In genomic region chr13:68867940-68868655, GRCm38 (mm10) we compare ENCODE assay signal across 27 mouse cellular contexts.
DNase-seq lines count a peak whose midpoint lies in the region; ATAC-seq and TF ChIP-seq lines count a peak whose summit lies in the region.
"Had no signal": no experiment of that assay in that cellular context is flagged by ENCODE, and none has a peak within 500 bp of the region (broad histone marks: within the 10 kb centered on the region; RNA-seq: fewer than 3 reads in every experiment).

No protein-coding gene starts in this region.

- peaks cover 3% of the 10 kb centered on the region for H3K4me1 ChIP-seq in cortical plate, adult 2 months (ENCODE audit: control insufficient read depth, insufficient read depth, low read length)
- H3K4me1 ChIP-seq: embryonic facial prominence, embryonic 15.5 days; hindbrain, embryonic 13.5 days; kidney, embryonic 15.5 days; limb, embryonic 15.5 days; megakaryocyte, embryonic 14.5 days; midbrain, embryonic 13.5 days had no signal

- no peak for TF ChIP-seq CTCF in cortical plate, adult 2 months (IDR thresholded peaks at IDR 0.05; ENCODE audit: extremely low read depth, insufficient read depth, low read length)

- DNase-seq in frontal cortex, postnatal 14 days (ENCODE audit: low spot score in 2 of 2) = no peak
- DNase-seq in left cerebral cortex, adult 11 months (ENCODE audit: low spot score) = peak; percentile 36
- no peak for DNase-seq in left cerebral cortex, adult 8-10 months (ENCODE audit: low spot score in 2 of 2)
- peak; percentile 79 for DNase-seq in telencephalon, adult 2 months (ENCODE audit: low read depth, low spot score)
- DNase-seq in thymus, postnatal 0 days (ENCODE audit: low spot score) = no peak
- DNase-seq: B cell, adult 2 months; cerebellum, adult 2 months; cerebellum, postnatal 25 days; embryo, embryonic 11 days; gastrocnemius, postnatal 10 days; kidney, adult 11 months; kidney, postnatal 36 days; lung, embryonic 14.5 days; lung, postnatal 36 days; right cerebral cortex, postnatal 25 days; spleen, adult 18-20 months; thymus, postnatal 14 days had no signal

- H3K4me3 ChIP-seq in cortical plate, adult 2 months (ENCODE audit: insufficient read depth, low read length) = no peak overlapping the region
- H3K4me3 ChIP-seq: embryonic facial prominence, embryonic 15.5 days; hindbrain, embryonic 13.5 days; kidney, embryonic 15.5 days; limb, embryonic 15.5 days; megakaryocyte, embryonic 14.5 days; midbrain, embryonic 13.5 days had no signal

- no peak for TF ChIP-seq POLR2A in cortical plate, adult 2 months (IDR thresholded peaks at IDR 0.05; ENCODE audit: extremely low read depth, insufficient read depth, low read length)

- ATAC-seq in frontal cortex, adult (ENCODE audit: low TSS enrichment) = peak; percentile 75
- ATAC-seq: midbrain, embryonic 13.5 days; Patski had no signal

- peak overlapping the region; percentile 57 for H3K27ac ChIP-seq in cortical plate, adult 2 months (ENCODE audit: insufficient read depth, low read length)
- H3K27ac ChIP-seq: embryonic facial prominence, embryonic 15.5 days; hindbrain, embryonic 13.5 days; kidney, embryonic 15.5 days; limb, embryonic 15.5 days; liver, embryonic 14.5 days; midbrain, embryonic 13.5 days had no signal

Comparison
In these comparisons a context has a peak if more than half of its experiments do, and no peak if none do; other contexts are left out.
1. DNase-seq: peak in left cerebral cortex, adult 11 months (single experiment) and telencephalon, adult 2 months (single experiment); none in frontal cortex, postnatal 14 days (0 of 2), left cerebral cortex, adult 8-10 months (0 of 2) and thymus, postnatal 0 days (single experiment).